In the genomic region with DNA sequence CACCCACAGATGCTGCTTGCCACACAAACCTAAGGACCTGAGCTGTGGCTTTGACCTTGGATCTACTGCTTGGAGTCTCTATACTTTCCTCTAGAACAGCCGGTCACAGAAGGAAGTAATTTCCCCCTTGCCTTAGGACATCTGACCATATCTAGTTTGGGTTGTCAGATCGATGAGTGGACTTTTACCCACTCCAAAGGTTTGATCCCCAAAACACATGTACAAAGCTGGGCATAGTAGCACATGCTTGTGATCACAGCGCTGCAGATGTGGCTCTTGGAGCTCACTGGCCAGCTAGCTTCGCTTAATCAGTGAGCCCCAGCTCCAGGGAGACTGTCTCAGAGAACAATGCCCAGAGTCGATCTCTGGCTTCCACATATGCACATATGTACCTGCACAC, we compare ENCODE assay signal across 14 mouse cellular contexts. TPM values are rescaled to one million over a fixed set of nuclear protein-coding genes. Genes with fewer than 3 reads are reported as not detected.
A peak's percentile ranks its signal among the peaks of the same experiment; 100 is the strongest.
DNase-seq lines count a peak whose midpoint lies in the region; ATAC-seq lines count a peak whose summit lies in the region.
"Had no signal": no experiment of that assay in that cellular context is flagged by ENCODE, and none has a peak within 500 bp of the region (broad histone marks: within the 10 kb centered on the region; RNA-seq: fewer than 3 reads in every experiment).

No protein-coding gene starts in this region.

- no peaks in the 10 kb centered on the region for H3K9me3 ChIP-seq in forebrain, embryonic 14.5 days (replicated peaks; ENCODE audit: control insufficient read depth, low read length)
- no peaks in the 10 kb centered on the region for H3K9me3 ChIP-seq in forebrain, embryonic 15.5 days
- H3K9me3 ChIP-seq in heart, embryonic 12.5 days (replicated peaks) = no peaks in the 10 kb centered on the region
- no peaks in the 10 kb centered on the region for H3K9me3 ChIP-seq in lung, embryonic 16.5 days (ENCODE audit: control insufficient read depth, low read length)
- no peaks in the 10 kb centered on the region for H3K9me3 ChIP-seq in embryonic facial prominence, embryonic 10.5 days
- H3K9me3 ChIP-seq: forebrain, embryonic 10.5 days; forebrain, embryonic 13.5 days; heart, embryonic 15.5 days; hindbrain, embryonic 10.5 days; hindbrain, embryonic 13.5 days had no signal

- H3K4me2 ChIP-seq in forebrain, embryonic 14.5 days (ENCODE audit: low read length) = no peak overlapping the region
- H3K4me2 ChIP-seq in forebrain, embryonic 15.5 days (replicated peaks) = no peak overlapping the region
- no peak overlapping the region for H3K4me2 ChIP-seq in heart, embryonic 12.5 days
- no peak overlapping the region for H3K4me2 ChIP-seq in lung, embryonic 16.5 days (ENCODE audit: low read depth, low read length)
- H3K4me2 ChIP-seq: forebrain, embryonic 13.5 days; heart, embryonic 15.5 days; hindbrain, embryonic 13.5 days had no signal

- no peak for DNase-seq in forebrain, embryonic 14.5 days (ENCODE audit: low spot score)
- DNase-seq in heart, adult 9 months (ENCODE audit: low spot score in 2 of 2) = no peak
- DNase-seq in lung, adult 18-20 months = no peak
- no peak for DNase-seq in embryonic facial prominence, embryonic 10.5 days (ENCODE audit: low spot score)
- no peak for DNase-seq in layer of hippocampus, postnatal 36 days

- H3K9ac ChIP-seq in forebrain, embryonic 14.5 days (ENCODE audit: low read length) = no peak overlapping the region
- H3K9ac ChIP-seq in forebrain, embryonic 15.5 days (replicated peaks) = no peak overlapping the region
- H3K9ac ChIP-seq in heart, embryonic 12.5 days = no peak overlapping the region
- H3K9ac ChIP-seq in lung, embryonic 16.5 days (ENCODE audit: low read length) = no peak overlapping the region
- H3K9ac ChIP-seq: forebrain, embryonic 13.5 days; heart, embryonic 15.5 days had no signal

- 0 out of 2 replicates have a peak, but pooled peaks have one; percentile 3 for ATAC-seq in forebrain, embryonic 14.5 days
- ATAC-seq in forebrain, embryonic 15.5 days (replicated peaks) = no peak
- ATAC-seq in heart, embryonic 12.5 days (ENCODE audit: insufficient number of reproducible peaks, low FRiP score) = no peak
- ATAC-seq in lung, embryonic 16.5 days (ENCODE audit: low read depth) = peak; percentile 11; the same call in 1 of the 2 replicates
- ATAC-seq: activated CD4-positive, CD25-positive, alpha-beta regulatory T cell, adult 4 months had no signal

- no peaks in the 10 kb centered on the region for H3K36me3 ChIP-seq in forebrain, embryonic 14.5 days (ENCODE audit: control insufficient read depth, insufficient read depth, low read length)
- H3K36me3 ChIP-seq in forebrain, embryonic 15.5 days = no peaks in the 10 kb centered on the region
- H3K36me3 ChIP-seq in heart, embryonic 12.5 days = peaks cover 16% of the 10 kb centered on the region
- no peaks in the 10 kb centered on the region for H3K36me3 ChIP-seq in lung, embryonic 16.5 days (ENCODE audit: control insufficient read depth, insufficient read depth, low read length)
- H3K36me3 ChIP-seq in embryonic facial prominence, embryonic 10.5 days (replicated peaks) = no peaks in the 10 kb centered on the region
- H3K36me3 ChIP-seq: forebrain, embryonic 10.5 days; heart, embryonic 15.5 days; hindbrain, embryonic 10.5 days; hindbrain, embryonic 13.5 days had no signal

- no peaks in the 10 kb centered on the region for H3K4me1 ChIP-seq in forebrain, embryonic 14.5 days (ENCODE audit: control insufficient read depth, insufficient read depth, low read length)
- 0 out of 2 replicates have a peak, but pooled peaks cover 3% of the 10 kb centered on the region for H3K4me1 ChIP-seq in forebrain, embryonic 15.5 days
- H3K4me1 ChIP-seq in heart, embryonic 12.5 days (replicated peaks) = peaks cover 11% of the 10 kb centered on the region
- H3K4me1 ChIP-seq in lung, embryonic 16.5 days (replicated peaks; ENCODE audit: control insufficient read depth, insufficient read depth, low read length) = peaks cover 2% of the 10 kb centered on the region
- H3K4me1 ChIP-seq in embryonic facial prominence, embryonic 10.5 days = peaks cover 7% of the 10 kb centered on the region; the same call in 1 of the 2 replicates
- H3K4me1 ChIP-seq: forebrain, embryonic 13.5 days; hindbrain, embryonic 10.5 days had no signal

- 94% methylated on average over 5 of the region's 5 CpGs for WGBS in forebrain, embryonic 14.5 days
- 89% methylated on average over 5 of the region's 5 CpGs for WGBS in forebrain, embryonic 15.5 days
- 85% methylated on average over 5 of the region's 5 CpGs for WGBS in heart, embryonic 12.5 days
- WGBS in lung, embryonic 16.5 days = 88% methylated on average over 5 of the region's 5 CpGs
- 83% methylated on average over 5 of the region's 5 CpGs for WGBS in embryonic facial prominence, embryonic 10.5 days

- H3K4me3 ChIP-seq in forebrain, embryonic 14.5 days (ENCODE audit: low read depth, low read length) = no peak overlapping the region
- no peak overlapping the region for H3K4me3 ChIP-seq in forebrain, embryonic 15.5 days
- H3K4me3 ChIP-seq in heart, embryonic 12.5 days = no peak overlapping the region
- no peak overlapping the region for H3K4me3 ChIP-seq in lung, embryonic 16.5 days (ENCODE audit: low read length)
- no peak overlapping the region for H3K4me3 ChIP-seq in embryonic facial prominence, embryonic 10.5 days
- H3K4me3 ChIP-seq: forebrain, embryonic 10.5 days; forebrain, embryonic 13.5 days; heart, embryonic 15.5 days; hindbrain, embryonic 10.5 days; hindbrain, embryonic 13.5 days had no signal

- no peaks in the 10 kb centered on the region for H3K27me3 ChIP-seq in forebrain, embryonic 14.5 days (replicated peaks; ENCODE audit: control insufficient read depth, insufficient read depth, low read length)
- H3K27me3 ChIP-seq in forebrain, embryonic 15.5 days = no peaks in the 10 kb centered on the region
- H3K27me3 ChIP-seq in heart, embryonic 12.5 days (replicated peaks) = no peaks in the 10 kb centered on the region
- H3K27me3 ChIP-seq in lung, embryonic 16.5 days (ENCODE audit: control insufficient read depth, insufficient read depth, low read depth, low read length) = no peaks in the 10 kb centered on the region
- no peaks in the 10 kb centered on the region for H3K27me3 ChIP-seq in embryonic facial prominence, embryonic 10.5 days (replicated peaks; ENCODE audit: low read depth, poor library complexity, severe bottlenecking)
- H3K27me3 ChIP-seq: forebrain, embryonic 13.5 days; heart, embryonic 15.5 days; hindbrain, embryonic 13.5 days had no signal

- H3K27ac ChIP-seq in forebrain, embryonic 14.5 days (ENCODE audit: low read depth, low read length) = no peak overlapping the region
- no peak overlapping the region for H3K27ac ChIP-seq in forebrain, embryonic 15.5 days (replicated peaks)
- 0 out of 2 replicates have a peak overlapping the region, but pooled peaks have one; percentile 13 for H3K27ac ChIP-seq in heart, embryonic 12.5 days (ENCODE audit: poor library complexity, severe bottlenecking)
- no peak overlapping the region for H3K27ac ChIP-seq in lung, embryonic 16.5 days (ENCODE audit: low read length)
- 0 out of 2 replicates have a peak overlapping the region, but pooled peaks have one; percentile 40 for H3K27ac ChIP-seq in embryonic facial prominence, embryonic 10.5 days (replicated peaks)
- H3K27ac ChIP-seq: forebrain, embryonic 13.5 days; heart, embryonic 15.5 days; hindbrain, embryonic 10.5 days had no signal

RNA-seq across cellular contexts. Expression of a gene that starts 37.0 kb away (rescaled TPM):
- 1.0 and 1.2 TPM in 2 replicates for polyA plus RNA-seq in forebrain, embryonic 14.5 days (2014; fragmentation: Nextera tagmentation; extraction: Ambion mirVana)
- polyA plus RNA-seq in forebrain, embryonic 15.5 days (2015; fragmentation: Nextera tagmentation; extraction: Ambion mirVana) = 1.2 and 1.8 TPM in 2 replicates
- 27.0 and 27.2 TPM in 2 replicates for polyA plus RNA-seq in heart, embryonic 12.5 days (2016; fragmentation: Nextera tagmentation; extraction: Ambion mirVana)
- polyA plus RNA-seq in lung, embryonic 16.5 days (2015; fragmentation: Nextera tagmentation; extraction: Ambion mirVana) = 6.1 and 8.2 TPM in 2 replicates
- polyA plus RNA-seq in embryonic facial prominence, embryonic 10.5 days (2016; fragmentation: Nextera tagmentation; extraction: Ambion mirVana) = 1.2 and 1.3 TPM in 2 replicates
- 10 to 100 TPM; 17.6 to 18.5 TPM for total RNA-seq in layer of hippocampus, postnatal 36 days (2021)

RNA-seq across cellular contexts. Expression of a gene that starts 55.1 kb away (rescaled TPM):
- polyA plus RNA-seq in forebrain, embryonic 14.5 days (2014; fragmentation: Nextera tagmentation; extraction: Ambion mirVana) = 61.5 and 66.1 TPM in 2 replicates
- polyA plus RNA-seq in forebrain, embryonic 15.5 days (2015; fragmentation: Nextera tagmentation; extraction: Ambion mirVana) = 58.4 and 61.6 TPM in 2 replicates
- polyA plus RNA-seq in heart, embryonic 12.5 days (2016; fragmentation: Nextera tagmentation; extraction: Ambion mirVana) = 45.8 and 51.8 TPM in 2 replicates
- 63.6 and 64.4 TPM in 2 replicates for polyA plus RNA-seq in lung, embryonic 16.5 days (2015; fragmentation: Nextera tagmentation; extraction: Ambion mirVana)
- 66.9 and 70.3 TPM in 2 replicates for polyA plus RNA-seq in embryonic facial prominence, embryonic 10.5 days (2016; fragmentation: Nextera tagmentation; extraction: Ambion mirVana)
- 10 to 100 TPM; 36.6 to 41.2 TPM for total RNA-seq in layer of hippocampus, postnatal 36 days (2021)

Comparison
In these comparisons a context has a peak if more than half of its experiments do, and no peak if none do; other contexts are left out.
1. ATAC-seq: peak in forebrain, embryonic 14.5 days (single experiment) and lung, embryonic 16.5 days (single experiment); none in forebrain, embryonic 15.5 days (single experiment) and heart, embryonic 12.5 days (single experiment).
2. H3K27ac ChIP-seq: peak in heart, embryonic 12.5 days (single experiment) and embryonic facial prominence, embryonic 10.5 days (single experiment); none in forebrain, embryonic 14.5 days (single experiment), forebrain, embryonic 15.5 days (single experiment) and lung, embryonic 16.5 days (single experiment).